Mouse (Mus musculus) erythroid progenitor cell, adult 5-6 weeks (primary cell): ENCODE results near the gene Abr. TPM values are rescaled to one million over a fixed set of nuclear protein-coding genes. Genes with fewer than 3 reads are reported as not detected.

Source experiments
- ATAC-seq: replicated peaks from 2 replicates; pipeline ENCODE4 v1.8.0; 2016; ENCODE audit warnings: moderate number of reproducible peaks, mild to moderate bottlenecking, moderate TSS enrichment, inconsistent platforms; ENCODE audit not compliant: poor library complexity, low FRiP score, severe bottlenecking
- total RNA-seq, 2 experiments: library from RNA; stranded (forward) in 1 of 2; stranded (reverse) in 1 of 2; fragments of 150-400 nt in 1 of 2; fragments of 186-747, 209-891 nt in 1 of 2; gene quantifications; 2 replicates each; pipeline versions ENCODE4 v1.2.3 to v1.2.4; 2015 to 2017; ENCODE audit warnings: low replicate concordance in 2 of 2

The Abr gene
- total RNA-seq, 2 experiments from 2014 or later: 7.0 to 10.9 TPM

GRCm38 (mm10) chr11:76624881-76625280, 2.8 kb upstream of the Abr start:
- no peak for ATAC-seq

DNA sequence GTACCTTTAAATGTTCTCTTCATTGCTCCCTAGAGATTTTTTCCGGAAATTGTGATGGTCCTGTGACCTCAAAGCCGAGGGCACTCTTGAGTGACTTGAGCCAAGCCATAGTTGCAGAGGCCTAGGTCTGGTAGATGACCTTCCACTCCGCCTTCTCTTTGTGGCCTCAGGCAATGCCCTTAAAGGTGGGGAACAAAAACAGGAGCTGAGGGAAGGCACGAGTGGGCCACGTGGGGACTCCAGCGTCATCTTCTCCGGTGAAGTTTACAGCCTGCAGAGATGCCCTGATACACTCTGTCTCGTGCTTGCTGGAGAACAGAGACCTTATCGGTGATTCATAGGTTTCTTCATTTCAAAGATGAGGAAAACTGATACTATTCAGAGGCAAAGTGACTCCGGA, 2.0 kb upstream of the Abr start:
- no peak for ATAC-seq

DNA sequence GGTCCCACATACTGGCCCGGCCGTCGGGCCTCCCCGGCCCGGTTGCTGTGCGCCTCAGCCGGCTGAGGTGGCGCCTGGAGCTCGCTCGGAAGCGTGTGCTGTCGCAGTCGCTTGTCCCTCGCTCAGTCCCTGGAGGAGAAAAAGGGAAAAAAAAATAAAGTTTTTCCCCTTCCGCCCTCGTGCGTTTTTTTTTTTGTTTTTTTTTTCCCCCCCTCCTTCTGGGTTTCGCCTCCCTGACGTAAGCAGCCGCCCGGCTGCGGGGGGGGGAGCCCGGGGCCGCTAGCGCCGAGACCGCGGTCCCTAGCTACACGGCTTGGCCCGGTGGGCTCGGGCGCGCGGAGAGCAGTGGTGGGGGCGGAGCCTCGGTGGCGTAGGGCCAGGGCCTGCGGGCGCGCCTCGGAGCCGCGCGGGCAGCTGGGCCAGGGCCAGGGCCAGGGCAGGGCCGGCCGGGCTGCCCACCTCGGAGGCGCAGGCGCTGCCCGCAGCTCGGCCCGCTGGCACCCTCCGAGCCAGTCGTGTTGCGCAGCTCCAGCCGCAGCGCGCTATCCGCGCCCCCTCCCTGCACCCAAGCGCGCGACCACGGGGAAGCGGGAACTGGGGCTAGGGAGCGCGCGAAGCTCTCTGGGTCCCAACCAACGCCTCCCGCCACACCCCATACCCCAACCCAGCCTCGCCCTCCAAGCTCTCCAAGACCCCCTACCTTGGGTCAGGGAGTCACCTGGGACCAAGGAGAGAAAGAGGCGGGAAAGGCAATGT, 1.3 kb upstream of the Abr start:
- no peak for ATAC-seq

- no peak for ATAC-seq
Observed at GRCm38 (mm10) chr11:76622566-76623205, 572 bp upstream of the Abr start.

GRCm38 (mm10) chr11:76618134-76618533, 4.0 kb downstream of the Abr start:
- ATAC-seq: no peak

- ATAC-seq: no peak
Observed at GRCm38 (mm10) chr11:76614246-76614645, 7.9 kb downstream of the Abr start.

DNA sequence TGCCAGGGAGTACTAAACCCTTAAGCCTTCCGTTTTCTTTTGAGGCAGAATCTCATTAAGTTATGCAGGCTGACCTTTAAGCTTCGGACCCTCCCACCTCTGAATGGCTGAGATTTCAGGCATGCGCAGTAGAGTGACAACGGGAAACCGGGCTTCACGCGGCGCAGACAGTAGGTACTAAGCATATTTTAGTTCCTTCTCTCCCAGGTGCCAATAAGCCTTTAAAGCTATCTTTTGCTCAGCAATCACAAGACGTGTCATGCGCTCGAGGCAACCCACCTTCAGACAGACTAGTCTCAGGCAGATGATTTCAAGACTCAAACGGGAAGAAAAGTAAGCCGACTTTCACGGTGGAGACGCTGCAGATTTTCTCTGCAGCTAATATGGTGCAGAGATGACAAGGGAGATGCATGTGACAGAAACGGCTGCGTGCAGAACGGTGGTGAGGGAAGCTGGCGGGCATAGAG, 9.4 kb downstream of the Abr start:
- ATAC-seq: no peak

DNA sequence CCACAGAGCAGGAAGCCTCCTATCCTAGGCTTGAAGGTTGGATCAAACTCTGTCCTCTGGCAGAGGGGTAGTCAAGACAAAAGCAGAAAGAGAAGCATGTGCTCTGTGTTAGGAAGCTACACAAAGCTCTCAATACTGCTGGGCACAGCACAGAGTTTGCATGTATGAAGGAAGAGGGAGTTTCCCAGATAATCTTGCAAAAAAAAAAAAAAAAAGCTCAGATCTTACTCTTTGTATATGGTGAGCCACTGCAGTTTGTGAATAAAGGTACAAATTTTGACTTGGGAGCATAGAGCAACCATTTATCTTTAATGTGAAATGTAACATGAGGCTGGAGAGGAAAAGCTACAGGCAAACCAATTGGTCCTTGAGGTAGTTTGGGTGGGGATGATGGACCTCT, 11.2 kb downstream of the Abr start:
- no peak for ATAC-seq

- no peak for ATAC-seq
Observed at GRCm38 (mm10) chr11:76606521-76606920, 15.6 kb downstream of the Abr start.

DNA sequence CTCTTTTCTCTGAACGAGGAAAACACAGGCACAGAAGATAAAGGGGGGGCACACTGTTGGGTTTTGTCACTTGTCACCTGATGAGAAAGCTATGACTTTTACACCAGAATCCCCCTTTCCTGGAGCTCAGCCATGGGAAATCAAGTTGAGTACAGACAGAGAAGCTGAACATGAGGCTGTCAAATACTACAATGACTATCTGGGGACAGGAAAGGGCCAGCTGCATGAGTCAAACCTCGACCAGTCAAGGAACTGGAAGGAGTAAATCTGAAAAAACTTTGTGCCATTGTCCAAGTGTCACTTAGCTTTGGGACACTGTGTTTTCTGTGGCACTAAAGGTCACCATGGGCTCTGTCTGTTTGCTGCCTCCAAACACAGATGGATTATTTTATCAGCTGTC, 22.9 kb downstream of the Abr start:
- no peak for ATAC-seq

- no peak for ATAC-seq
Observed at GRCm38 (mm10) chr11:76598757-76599156, 23.4 kb downstream of the Abr start.

- ATAC-seq: peak; percentile 52
Observed at GRCm38 (mm10) chr11:76593620-76594326, 28.3 kb downstream of the Abr start.

DNA sequence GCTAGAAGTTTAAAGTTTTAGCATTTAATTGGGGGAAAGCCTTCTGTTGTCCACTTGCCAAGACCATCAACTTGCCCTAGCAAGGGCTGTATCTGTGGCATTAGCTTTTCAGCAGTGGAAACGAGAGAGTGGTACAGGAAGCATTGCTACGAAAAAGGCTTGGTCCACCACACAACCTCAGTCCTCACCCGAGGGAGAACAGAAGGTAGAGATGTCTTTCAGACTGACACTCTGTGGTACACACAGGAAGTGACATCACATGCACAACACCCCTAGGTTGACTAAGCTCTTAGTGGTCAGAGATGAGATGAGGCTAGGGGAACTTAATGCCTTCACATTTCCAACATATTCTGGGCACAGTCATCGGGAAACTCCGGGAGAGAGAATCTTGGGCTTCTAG, 32.4 kb downstream of the Abr start:
- no peak for ATAC-seq

DNA sequence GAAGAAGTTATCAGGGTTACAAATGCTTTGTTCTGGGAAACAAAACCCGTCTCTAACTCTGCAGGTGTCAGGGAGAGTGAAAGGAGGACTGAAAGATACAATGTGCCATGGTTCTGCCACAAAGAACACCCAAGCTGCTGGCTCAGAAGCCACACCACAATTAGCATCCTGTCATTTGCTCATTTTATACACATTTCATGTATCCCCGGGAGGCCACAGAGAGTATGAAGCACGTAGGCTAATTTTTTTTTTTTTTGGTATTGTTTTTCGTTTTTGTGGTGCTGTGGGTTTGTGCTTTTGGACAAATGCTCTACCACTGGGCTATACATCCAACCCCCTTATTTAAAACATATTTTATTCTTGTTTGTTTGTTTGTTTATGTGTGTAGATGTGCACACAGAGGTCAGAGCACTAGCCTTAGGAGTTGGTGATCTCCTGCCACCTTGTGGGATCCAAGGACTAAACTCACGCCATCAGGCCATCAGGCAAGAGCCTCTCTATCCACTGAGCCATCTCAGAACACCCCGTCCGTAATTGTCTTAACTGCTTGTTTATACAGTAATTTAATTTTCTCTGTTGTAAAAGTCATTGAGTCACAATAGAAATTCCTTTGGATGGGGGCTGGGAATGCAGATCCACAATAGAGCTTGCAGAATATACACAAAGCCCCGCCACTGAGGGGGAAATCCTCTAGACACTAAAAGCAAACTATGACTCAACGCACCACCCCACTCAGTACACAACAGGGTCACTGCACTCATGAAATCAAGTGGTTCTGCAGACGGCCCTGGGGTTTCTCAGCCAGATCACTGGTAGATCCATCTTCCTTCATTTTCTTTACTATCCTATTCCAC, 33.3 kb downstream of the Abr start:
- ATAC-seq: no peak

DNA sequence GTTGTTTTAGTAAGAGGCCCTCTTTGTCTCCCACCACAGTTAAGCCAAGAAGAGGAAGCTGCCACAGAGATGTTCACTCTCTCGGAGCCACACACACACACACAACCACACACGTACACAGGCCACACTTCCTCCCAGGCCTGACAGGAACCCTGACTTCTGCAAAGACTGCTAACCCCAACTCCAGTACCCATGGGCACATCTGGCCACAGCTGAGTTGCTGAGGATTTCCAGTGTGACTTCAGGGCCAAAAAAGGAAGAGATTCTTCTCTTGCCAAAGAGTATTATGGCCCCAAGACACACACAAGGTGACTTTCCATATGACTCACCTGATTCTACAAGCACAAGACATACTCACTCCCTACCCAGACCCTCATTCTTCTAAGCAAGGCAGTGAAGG, 34.1 kb downstream of the Abr start:
- no peak for ATAC-seq

- no peak for ATAC-seq
Observed at GRCm38 (mm10) chr11:76587333-76587732, 34.8 kb downstream of the Abr start.

- no peak for ATAC-seq
Observed at GRCm38 (mm10) chr11:76586119-76586518, 36.0 kb downstream of the Abr start.

- ATAC-seq: peak; percentile 64
Observed at GRCm38 (mm10) chr11:76577588-76578257, 44.4 kb downstream of the Abr start.

DNA sequence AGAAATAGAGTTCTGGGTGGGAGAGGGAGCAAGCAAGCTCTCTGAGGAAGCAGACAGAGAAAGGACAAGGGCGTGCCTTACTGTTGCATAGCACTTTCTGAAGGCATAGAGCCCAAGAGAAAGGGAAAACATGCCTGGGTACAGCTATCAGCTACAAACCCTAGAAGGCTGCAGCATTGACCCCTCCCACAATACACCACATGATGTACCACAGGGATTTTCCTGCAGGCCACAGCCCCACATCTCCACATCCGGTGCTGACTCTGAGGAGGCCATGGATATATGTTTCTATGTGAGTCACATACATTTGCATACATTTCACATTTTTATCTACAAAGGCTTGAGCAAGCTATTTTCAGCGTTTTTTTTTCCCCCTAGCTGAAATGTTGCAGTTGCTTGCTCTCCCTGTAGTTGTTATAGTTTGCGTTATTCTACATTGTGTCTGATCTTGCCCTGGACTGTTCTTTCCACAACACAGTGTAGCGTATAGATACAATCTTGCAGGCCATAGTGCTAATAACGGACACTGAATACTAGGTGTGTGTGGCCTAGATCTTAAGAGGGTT, 49.2 kb downstream of the Abr start:
- ATAC-seq: no peak
